Mouse (Mus musculus): ENCODE results near the gene Olfr1034.
"Not testable (repeated sequence)": the region's sequence is repeated elsewhere in the genome, so short reads cannot be mapped to it uniquely, and the experiment has no call there.

- TF ChIP-seq CTCF, EP300 (IDR thresholded peaks at IDR 0.05; ENCODE audit: low read depth): not testable (repeated sequence)
Measured at GRCm38 (mm10) chr2:86063766-86064165, 18.1 kb downstream of the Olfr1034 start.

Measured in liver, embryonic 14.5 days (tissue).